Mouse (Mus musculus) C2C12 (cell line): ENCODE data around the gene Sugt1. TPM values are rescaled to one million over a fixed set of nuclear protein-coding genes. Genes with fewer than 3 reads are reported as not detected.

ENCODE experiments used
- H3K27me3 ChIP-seq: one replicate; pipeline ENCODE4 v1.6.1; 2011; ENCODE audit not compliant: control insufficient read depth, insufficient read depth, insufficient read length
- H3K36me3 ChIP-seq: one replicate; pipeline ENCODE4 v1.6.1; 2011; ENCODE audit not compliant: control insufficient read depth, insufficient read depth
- H3K4me3 ChIP-seq: one replicate; pipeline ENCODE4 v1.5.1; 2011; ENCODE audit warnings: mild to moderate bottlenecking, control low read depth; ENCODE audit not compliant: poor library complexity, insufficient read depth, severe bottlenecking
- H3K79me2 ChIP-seq: one replicate; pipeline ENCODE4 v1.6.1; 2011; ENCODE audit not compliant: control insufficient read depth, insufficient read depth
- H3K79me3 ChIP-seq: one replicate; pipeline ENCODE4 v1.6.1; 2011; ENCODE audit warnings: low read depth, control low read depth
- H3ac ChIP-seq: one replicate; pipeline ENCODE3; 2011; ENCODE audit warnings: low read depth; ENCODE audit not compliant: control insufficient read depth, insufficient read length
- CEBPB ChIP-seq: IDR thresholded peaks from one replicate; pipeline ENCODE4 v1.6.1; 2011; ENCODE audit warnings: low read depth, mild to moderate bottlenecking, control low read depth, moderate library complexity
- CTCF ChIP-seq: IDR thresholded peaks from one replicate; pipeline ENCODE4 v1.5.1; 2011; ENCODE audit not compliant: control insufficient read depth, insufficient read depth, insufficient read length
- FOSL1 ChIP-seq: IDR thresholded peaks from one replicate; pipeline ENCODE4 v1.8.0; 2011; ENCODE audit warnings: mild to moderate bottlenecking, low read length; ENCODE audit not compliant: poor library complexity, insufficient read depth, severe bottlenecking
- MAX ChIP-seq: IDR thresholded peaks from one replicate; pipeline ENCODE4 v1.6.1; 2011; ENCODE audit warnings: mild to moderate bottlenecking, control low read depth
- MYOD1 ChIP-seq: IDR thresholded peaks from one replicate; pipeline ENCODE4 v1.6.1; 2011; ENCODE audit warnings: low read depth; ENCODE audit not compliant: control insufficient read depth, insufficient read length
- MYOG ChIP-seq: IDR thresholded peaks from one replicate; pipeline ENCODE4 v1.6.1; 2011; ENCODE audit not compliant: control insufficient read depth, insufficient read length; ENCODE audit errors: extremely low read depth
- USF1 ChIP-seq: IDR thresholded peaks from one replicate; pipeline ENCODE4 v1.6.1; 2011; ENCODE audit warnings: low read depth, mild to moderate bottlenecking, control low read depth, moderate library complexity
- polyA plus RNA-seq: library from polyadenylated mRNA; unstranded; fragments of >200 nt; fragmentation: generic; extraction: Trizol; gene quantifications from one replicate; pipeline ENCODE4 v1.2.1, GENCODE M21; 2012; ENCODE audit warnings: missing spikeins

Gene Sugt1
- polyA plus RNA-seq, 1 experiment: 68.8 TPM

DNA sequence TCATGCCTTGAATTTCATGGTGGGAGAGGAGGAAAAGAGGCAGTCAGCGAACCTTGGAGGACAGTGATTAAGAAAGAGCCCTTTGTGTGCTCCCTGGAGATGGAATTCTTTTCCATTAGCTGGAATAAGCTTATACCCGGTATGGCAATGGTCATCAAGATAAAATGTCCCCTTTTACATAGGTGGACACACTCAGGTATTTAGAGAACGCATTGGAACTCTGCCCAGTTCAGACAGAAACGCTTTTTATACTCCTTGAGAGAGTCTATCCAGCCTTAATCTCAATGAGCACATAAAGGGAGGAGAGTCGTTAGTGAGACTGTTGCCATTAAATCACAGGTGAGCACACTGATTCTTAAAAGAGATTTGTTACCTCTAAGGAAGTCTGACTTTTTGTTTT lies 73.0 kb downstream of the Sugt1 start:
- TF ChIP-seq USF1 (no peak), MAX (no peak)
- Histone ChIP-seq H3K79me3 (no peaks in the 10 kb centered on the region), H3K79me2 (no peaks in the 10 kb centered on the region), H3K36me3 (no peaks in the 10 kb centered on the region), H3K27me3 (peaks cover 18% of the 10 kb centered on the region), H3K4me3 (no peak overlapping the region), H3ac (no peak overlapping the region)

DNA sequence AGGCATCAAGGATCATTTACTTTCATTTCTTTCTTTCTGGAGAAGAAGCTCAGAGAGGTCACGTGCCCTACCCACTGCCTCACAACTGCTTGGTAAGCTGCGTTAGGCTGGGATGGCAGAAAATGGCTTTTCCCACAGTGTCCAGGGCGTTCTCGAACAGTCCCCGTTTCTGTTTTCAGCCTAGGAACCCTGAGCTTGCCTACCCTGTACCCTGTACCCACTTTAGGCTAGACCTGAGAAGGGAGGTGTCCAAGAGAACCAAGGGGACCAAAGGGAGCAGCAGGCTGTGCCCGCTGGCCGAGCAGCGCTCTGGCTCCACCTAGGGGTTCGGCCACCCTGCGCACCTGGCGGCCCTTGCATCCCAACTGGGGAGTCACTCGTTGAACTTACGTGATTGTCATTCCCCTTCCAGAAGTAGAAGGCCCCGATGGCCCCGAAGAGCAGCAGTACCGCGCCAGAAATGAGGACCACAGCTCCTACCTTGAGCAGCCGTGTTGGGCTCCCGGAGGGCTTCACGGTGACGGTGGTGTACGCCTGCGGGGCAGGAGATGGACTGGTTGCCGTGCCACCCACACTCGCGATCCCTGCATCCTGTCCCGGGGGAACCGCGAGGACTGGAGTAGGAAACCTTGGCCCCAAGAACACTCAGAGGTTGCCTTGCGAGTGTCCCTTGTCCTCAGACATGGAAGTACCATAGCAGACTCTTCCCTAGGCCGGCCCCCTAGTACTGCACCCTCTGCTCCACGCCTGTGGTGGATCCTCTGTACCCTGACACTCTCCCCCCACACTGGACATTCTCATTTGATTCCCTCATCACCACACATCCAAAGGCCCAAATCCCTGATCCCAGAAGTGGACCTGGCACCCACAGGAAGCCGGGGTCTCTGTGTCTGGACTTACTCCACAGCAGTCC lies 73.8 kb downstream of the Sugt1 start:
- Histone ChIP-seq H3K27me3 (peaks cover 18% of the 10 kb centered on the region), H3ac (no peak overlapping the region), H3K4me3 (no peak overlapping the region), H3K36me3 (no peaks in the 10 kb centered on the region), H3K79me3 (no peaks in the 10 kb centered on the region), H3K79me2 (no peaks in the 10 kb centered on the region)
- TF ChIP-seq CEBPB (no peak), USF1 (peak; percentile 76), CTCF (peak; percentile 58)

DNA sequence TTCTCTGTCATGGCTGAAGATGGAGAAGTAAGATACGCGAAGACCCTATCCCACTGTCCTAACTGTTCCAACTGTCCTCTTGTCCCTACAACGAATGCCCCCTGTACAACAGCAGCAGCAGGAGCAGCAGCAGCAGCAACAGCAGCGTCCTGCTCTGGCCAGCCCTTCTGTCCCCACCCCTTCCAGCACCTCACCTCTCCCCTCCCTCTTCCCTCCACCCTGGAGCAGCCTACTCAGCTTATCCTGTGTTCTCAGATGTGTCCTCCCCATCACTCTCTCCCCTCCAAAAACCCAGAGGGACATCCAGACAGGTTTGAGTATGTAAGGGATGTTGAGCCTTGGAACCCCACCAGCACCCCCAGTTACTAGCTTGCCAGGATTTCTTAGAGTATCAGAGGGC lies 74.5 kb downstream of the Sugt1 start, which contains the start of gene Cnmd:
Gene Cnmd (minus strand): TSS at position 170 of the 400 bp plus-strand sequence.
- H3K79me3 ChIP-seq: no peaks in the 10 kb centered on the region
- H3K4me3 ChIP-seq: no peak within 1 kb of the TSS
- TF ChIP-seq FOSL1: no peak
- no peak for TF ChIP-seq MYOG
- no peak for TF ChIP-seq MAX
- TF ChIP-seq CEBPB: no peak
- no peak for TF ChIP-seq MYOD1
- no peak for TF ChIP-seq USF1
- no peak for TF ChIP-seq CTCF
- no peaks in the 10 kb centered on the region for H3K79me2 ChIP-seq
- peaks cover 18% of the 10 kb centered on the region for H3K27me3 ChIP-seq
- no peaks in the 10 kb centered on the region for H3K36me3 ChIP-seq
- no peak within 1 kb of the TSS for H3ac ChIP-seq

DNA sequence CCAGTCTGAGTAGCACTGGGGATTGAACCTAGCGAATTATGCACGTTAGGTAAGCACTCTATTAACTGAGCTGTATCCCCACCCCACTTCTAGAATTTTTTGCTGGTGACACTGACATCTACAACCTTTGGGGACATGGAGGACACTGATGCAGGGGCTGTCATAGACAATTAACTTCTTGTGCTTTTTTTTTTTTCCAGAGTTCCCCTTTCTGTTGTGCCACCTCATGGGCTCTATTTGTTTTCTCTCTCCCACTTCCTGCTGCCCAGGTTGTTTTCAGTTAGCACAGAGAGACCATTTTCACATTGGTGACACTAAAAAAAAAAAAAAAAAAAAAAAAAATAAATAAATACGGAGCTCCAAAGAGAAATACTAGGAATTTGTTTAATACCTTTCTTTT lies 83.5 kb downstream of the Sugt1 start:
- Histone ChIP-seq H3K79me3 (no peaks in the 10 kb centered on the region), H3K27me3 (peaks cover 32% of the 10 kb centered on the region), H3K79me2 (no peaks in the 10 kb centered on the region), H3ac (no peak overlapping the region), H3K36me3 (no peaks in the 10 kb centered on the region), H3K4me3 (no peak overlapping the region)
- TF ChIP-seq MYOG (no peak), CTCF (no peak), MAX (no peak), MYOD1 (no peak), CEBPB (no peak), USF1 (no peak)

DNA sequence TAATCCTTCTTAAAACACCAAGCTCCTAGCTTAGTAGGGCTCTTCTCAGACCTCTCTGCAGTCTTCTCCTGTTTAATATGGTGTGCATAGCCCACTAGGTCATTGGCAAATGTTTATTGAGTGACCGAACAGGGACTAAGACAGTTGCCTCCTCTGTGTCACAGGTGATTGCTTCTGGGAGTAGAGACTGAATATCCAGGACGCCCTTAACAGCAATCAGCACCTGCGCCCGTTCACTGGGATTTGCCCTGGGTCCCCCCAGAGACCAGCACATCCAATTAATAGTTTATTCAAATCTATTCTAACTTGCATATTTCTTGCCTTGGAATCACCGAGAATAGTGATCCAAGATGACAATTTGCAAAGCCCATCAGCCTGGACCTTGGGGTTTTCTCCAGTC lies 85.1 kb downstream of the Sugt1 start:
- H3K27me3 ChIP-seq: peaks cover 33% of the 10 kb centered on the region
- no peak for TF ChIP-seq MYOD1
- no peak for TF ChIP-seq MAX
- no peak for TF ChIP-seq MYOG
- TF ChIP-seq CEBPB: no peak
- no peak for TF ChIP-seq FOSL1
- TF ChIP-seq CTCF: no peak
- TF ChIP-seq USF1: no peak
- no peak overlapping the region for H3K4me3 ChIP-seq
- H3K79me3 ChIP-seq: no peaks in the 10 kb centered on the region
- H3K79me2 ChIP-seq: no peaks in the 10 kb centered on the region
- H3ac ChIP-seq: no peak overlapping the region
- no peaks in the 10 kb centered on the region for H3K36me3 ChIP-seq
